Mouse (Mus musculus): ENCODE results near the gene Dnm2.

GRCm38 (mm10) chr9:21463138-21463590, 38.5 kb downstream of the Dnm2 start:
- no peak for TF ChIP-seq POLR2A (IDR thresholded peaks at IDR 0.05; ENCODE audit: borderline replicate concordance, low read depth, low read length)
- no peak for TF ChIP-seq CTCF (IDR thresholded peaks at IDR 0.05; ENCODE audit: low read depth, low read length)
